Mouse (Mus musculus) neural tube, embryonic 13.5 days (tissue): ENCODE results near the gene Vti1a. TPM values are rescaled to one million over a fixed set of nuclear protein-coding genes. Genes with fewer than 3 reads are reported as not detected.

Source experiments
- ATAC-seq: fragments of 200-750 bp; cut with Nextera tagmentation; 2 replicates; pipeline ENCODE4 v1.8.0; 2017; ENCODE audit warnings: low read depth, mild to moderate bottlenecking, moderate TSS enrichment, moderate library complexity
- H3K27ac ChIP-seq: fragments of 300-500 bp; sonication (generic); replicated peaks from 2 replicates; pipeline ENCODE4 v1.5.1; 2015; ENCODE audit warnings: moderate library complexity, mild to moderate bottlenecking, inconsistent platforms
- H3K27me3 ChIP-seq: fragments of 300-500 bp; sonication (generic); 2 replicates; pipeline ENCODE4 v1.6.1; 2015; ENCODE audit warnings: mild to moderate bottlenecking, inconsistent platforms
- H3K36me3 ChIP-seq: fragments of 300-500 bp; sonication (generic); 2 replicates; pipeline ENCODE4 v1.6.1; 2015; ENCODE audit warnings: mild to moderate bottlenecking, inconsistent platforms
- H3K4me1 ChIP-seq: fragments of 300-500 bp; sonication (generic); replicated peaks from 2 replicates; pipeline ENCODE4 v1.6.1; 2015; ENCODE audit warnings: inconsistent platforms
- H3K4me2 ChIP-seq: fragments of 300-500 bp; sonication (generic); 2 replicates; pipeline ENCODE4 v1.6.1; 2015; ENCODE audit warnings: inconsistent platforms, mild to moderate bottlenecking, moderate library complexity
- H3K4me3 ChIP-seq: fragments of 300-500 bp; sonication (generic); 2 replicates; pipeline ENCODE4 v1.5.1; 2015; ENCODE audit warnings: mild to moderate bottlenecking, inconsistent platforms
- H3K9ac ChIP-seq: fragments of 300-500 bp; sonication (generic); 2 replicates; pipeline ENCODE4 v1.6.1; 2015; ENCODE audit warnings: moderate library complexity, mild to moderate bottlenecking, inconsistent platforms
- H3K9me3 ChIP-seq: fragments of 300-500 bp; sonication (generic); 2 replicates; pipeline ENCODE4 v1.6.1; 2016; ENCODE audit warnings: inconsistent platforms
- WGBS: fragments of 180-500 bp; shearing (Covaris S2); methylation state at CpG from one replicate; pipeline ENCODE4 v1.1.7; 2015; 5-methylcytosine and 5-hydroxymethylcytosine counted together
- polyA plus RNA-seq: library from polyadenylated mRNA; unstranded; fragments of >200 nt; fragmentation: Nextera tagmentation; extraction: Ambion mirVana; gene quantifications from 2 replicates; pipeline ENCODE4 v1.2.1, GENCODE M21; 2015

Gene Vti1a
- polyA plus RNA-seq, 1 experiment from 2014 or later = 28.8 TPM

DNA sequence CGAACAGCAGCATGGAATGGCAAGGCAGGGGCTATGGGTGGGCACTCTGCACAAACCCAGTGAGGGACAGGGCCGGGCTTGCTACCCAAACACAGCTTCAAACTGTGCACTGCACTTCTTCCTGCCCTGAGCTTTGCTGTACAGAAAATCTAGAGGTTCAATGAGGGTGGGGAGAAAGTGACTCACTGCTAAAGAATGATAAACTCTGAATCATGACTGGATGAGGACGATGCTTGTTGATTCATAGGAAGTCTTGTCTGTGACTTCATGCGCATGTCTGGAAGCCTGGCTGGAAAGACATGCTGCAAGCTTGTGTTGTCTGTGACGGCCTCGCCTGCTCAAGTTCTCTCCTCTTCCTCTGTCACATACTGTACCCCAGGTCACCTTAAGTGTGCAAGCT, 226.4 kb downstream of the Vti1a start:
- WGBS = 76% methylated on average over 6 of the region's 6 CpGs
- Histone ChIP-seq H3K4me2 (no peak overlapping the region), H3K36me3 (no peaks in the 10 kb centered on the region), H3K4me3 (no peak overlapping the region), H3K9me3 (0 out of 2 replicates have a peak, but pooled peaks cover 3% of the 10 kb centered on the region), H3K9ac (no peak overlapping the region), H3K27ac (no peak overlapping the region), H3K4me1 (peaks cover 7% of the 10 kb centered on the region), H3K27me3 (peaks cover 36% of the 10 kb centered on the region)
- ATAC-seq = no peak

- Histone ChIP-seq H3K4me1 (peaks cover 7% of the 10 kb centered on the region), H3K9me3 (0 out of 2 replicates have a peak, but pooled peaks cover 3% of the 10 kb centered on the region), H3K4me3 (no peak overlapping the region), H3K9ac (no peak overlapping the region), H3K27me3 (peaks cover 36% of the 10 kb centered on the region), H3K4me2 (no peak overlapping the region), H3K27ac (no peak overlapping the region), H3K36me3 (no peaks in the 10 kb centered on the region)
- WGBS = 43% methylated on average over 9 of the region's 9 CpGs
- ATAC-seq = no peak
These were observed 227.1 kb downstream of the Vti1a start for GRCm38 (mm10) chr19:55543188-55543587.

GRCm38 (mm10) chr19:55544498-55544897, 228.4 kb downstream of the Vti1a start:
- Histone ChIP-seq H3K4me2 (no peak overlapping the region), H3K4me3 (no peak overlapping the region), H3K9ac (no peak overlapping the region), H3K27me3 (peaks cover 42% of the 10 kb centered on the region), H3K27ac (no peak overlapping the region), H3K36me3 (no peaks in the 10 kb centered on the region), H3K9me3 (0 out of 2 replicates have a peak, but pooled peaks cover 2% of the 10 kb centered on the region), H3K4me1 (peaks cover 7% of the 10 kb centered on the region)
- 76% methylated on average over 5 of the region's 5 CpGs for WGBS
- ATAC-seq = no peak

DNA sequence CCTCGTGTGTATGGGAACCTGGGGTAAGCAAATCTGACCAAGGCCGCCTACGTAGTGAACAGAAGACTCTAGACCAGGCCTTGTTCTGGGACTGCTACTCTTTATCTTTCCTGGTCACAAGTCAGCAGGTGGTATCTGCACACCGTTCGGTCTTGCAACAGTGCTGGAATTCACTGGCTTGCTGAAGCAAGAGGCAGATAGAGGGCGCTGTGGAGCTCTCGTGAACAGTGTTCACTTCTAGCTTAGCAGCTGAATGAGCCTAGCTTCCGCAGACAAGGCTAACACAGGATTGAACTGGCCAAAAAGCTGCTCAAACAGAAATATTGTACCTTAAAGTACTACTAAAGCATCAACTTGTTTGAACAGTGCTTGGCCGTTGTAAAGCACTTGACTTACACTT, 229.4 kb downstream of the Vti1a start:
- no peaks in the 10 kb centered on the region for H3K36me3 ChIP-seq
- H3K4me2 ChIP-seq = no peak overlapping the region
- no peak overlapping the region for H3K4me3 ChIP-seq
- ATAC-seq = no peak
- peaks cover 35% of the 10 kb centered on the region for H3K27me3 ChIP-seq
- 25% methylated on average over 9 of the region's 9 CpGs for WGBS
- no peak overlapping the region for H3K27ac ChIP-seq
- no peaks in the 10 kb centered on the region for H3K9me3 ChIP-seq
- peaks cover 7% of the 10 kb centered on the region for H3K4me1 ChIP-seq
- H3K9ac ChIP-seq = no peak overlapping the region

DNA sequence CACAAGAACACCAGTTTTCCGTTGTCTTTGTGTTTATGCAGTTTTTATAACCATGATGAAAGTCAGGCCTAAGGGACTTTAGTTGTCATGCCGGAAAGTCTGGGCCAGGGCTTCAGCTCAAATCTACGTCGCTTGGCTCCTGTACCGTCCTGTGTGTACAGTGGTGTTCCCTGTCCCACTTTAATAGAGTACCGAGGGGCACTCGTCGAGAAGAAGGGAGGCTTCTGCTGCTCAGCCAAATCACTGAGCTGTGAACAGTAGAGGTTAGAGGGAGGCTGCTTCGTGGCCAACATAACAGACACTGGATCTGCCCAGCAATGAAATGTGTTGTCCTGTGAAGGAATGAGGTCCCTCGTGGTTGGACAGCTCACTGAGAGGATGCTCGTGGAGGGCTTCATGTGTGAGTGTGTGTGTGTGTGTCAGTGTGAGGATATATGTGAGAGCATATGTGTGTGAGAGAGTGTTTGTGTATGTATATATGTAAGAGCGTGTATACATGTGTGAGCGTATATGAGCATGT, 230.0 kb downstream of the Vti1a start:
- H3K9ac ChIP-seq = no peak overlapping the region
- ATAC-seq = no peak
- no peak overlapping the region for H3K4me2 ChIP-seq
- peaks cover 41% of the 10 kb centered on the region for H3K27me3 ChIP-seq
- H3K27ac ChIP-seq = no peak overlapping the region
- H3K9me3 ChIP-seq = no peaks in the 10 kb centered on the region
- H3K4me1 ChIP-seq = peaks cover 7% of the 10 kb centered on the region
- WGBS = 81% methylated on average over 13 of the region's 13 CpGs
- H3K36me3 ChIP-seq = no peaks in the 10 kb centered on the region
- H3K4me3 ChIP-seq = no peak overlapping the region

GRCm38 (mm10) chr19:55548206-55548605, 232.1 kb downstream of the Vti1a start:
- Histone ChIP-seq H3K9ac (no peak overlapping the region), H3K4me1 (peaks cover 4% of the 10 kb centered on the region), H3K36me3 (no peaks in the 10 kb centered on the region), H3K27ac (no peak overlapping the region), H3K4me2 (no peak overlapping the region), H3K9me3 (no peaks in the 10 kb centered on the region), H3K27me3 (peaks cover 52% of the 10 kb centered on the region), H3K4me3 (no peak overlapping the region)
- WGBS = 94% methylated on average over 10 of the region's 10 CpGs
- ATAC-seq = no peak

DNA sequence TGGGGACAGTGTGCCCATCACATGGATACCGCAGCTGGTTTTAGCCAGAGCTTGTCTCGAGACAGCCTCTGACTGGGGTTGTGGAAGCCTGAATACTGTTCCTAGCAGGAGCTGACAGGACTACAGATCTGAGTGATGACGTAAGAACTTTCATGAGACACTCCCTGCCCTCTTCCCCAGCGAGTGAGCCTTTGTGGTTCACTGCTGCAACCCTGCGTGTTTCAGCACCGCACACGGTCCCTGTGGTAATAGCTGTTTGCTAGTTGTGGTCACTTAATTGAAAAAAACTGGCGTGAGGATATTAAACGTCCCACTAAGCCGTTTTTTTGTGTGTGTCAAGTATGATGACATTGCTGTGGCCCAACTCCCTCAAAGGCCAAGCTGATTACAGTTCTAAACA, 232.6 kb downstream of the Vti1a start:
- Histone ChIP-seq H3K4me3 (no peak overlapping the region), H3K27me3 (peaks cover 56% of the 10 kb centered on the region), H3K4me1 (no peaks in the 10 kb centered on the region), H3K9ac (no peak overlapping the region), H3K9me3 (no peaks in the 10 kb centered on the region), H3K36me3 (no peaks in the 10 kb centered on the region), H3K27ac (no peak overlapping the region), H3K4me2 (no peak overlapping the region)
- no peak for ATAC-seq
- 80% methylated on average over 10 of the region's 10 CpGs for WGBS

- no peak for ATAC-seq
- Histone ChIP-seq H3K4me2 (no peak overlapping the region), H3K36me3 (no peaks in the 10 kb centered on the region), H3K4me3 (no peak overlapping the region), H3K27ac (no peak overlapping the region), H3K9me3 (no peaks in the 10 kb centered on the region), H3K4me1 (peaks cover under 1% of the 10 kb centered on the region; the same call in 1 of the 2 replicates), H3K9ac (no peak overlapping the region), H3K27me3 (peaks cover 62% of the 10 kb centered on the region)
- WGBS = 89% methylated on average over 6 of the region's 6 CpGs
These were observed 234.1 kb downstream of the Vti1a start for GRCm38 (mm10) chr19:55550176-55550575.

GRCm38 (mm10) chr19:55552339-55552738, 236.2 kb downstream of the Vti1a start:
- H3K4me2 ChIP-seq = no peak overlapping the region
- 74% methylated on average over 7 of the region's 7 CpGs for WGBS
- no peak overlapping the region for H3K27ac ChIP-seq
- H3K4me3 ChIP-seq = no peak overlapping the region
- H3K9me3 ChIP-seq = no peaks in the 10 kb centered on the region
- H3K36me3 ChIP-seq = no peaks in the 10 kb centered on the region
- H3K9ac ChIP-seq = no peak overlapping the region
- peaks cover 19% of the 10 kb centered on the region for H3K4me1 ChIP-seq
- peaks cover 62% of the 10 kb centered on the region for H3K27me3 ChIP-seq
- no peak for ATAC-seq

- H3K4me3 ChIP-seq = no peak overlapping the region
- WGBS = 65% methylated on average over 7 of the region's 7 CpGs
- H3K27ac ChIP-seq = no peak overlapping the region
- H3K4me1 ChIP-seq = peaks cover 19% of the 10 kb centered on the region
- H3K9me3 ChIP-seq = no peaks in the 10 kb centered on the region
- peaks cover 62% of the 10 kb centered on the region for H3K27me3 ChIP-seq
- H3K4me2 ChIP-seq = no peak overlapping the region
- no peak for ATAC-seq
- no peak overlapping the region for H3K9ac ChIP-seq
- no peaks in the 10 kb centered on the region for H3K36me3 ChIP-seq
These were observed 236.8 kb downstream of the Vti1a start for GRCm38 (mm10) chr19:55552861-55553260.

DNA sequence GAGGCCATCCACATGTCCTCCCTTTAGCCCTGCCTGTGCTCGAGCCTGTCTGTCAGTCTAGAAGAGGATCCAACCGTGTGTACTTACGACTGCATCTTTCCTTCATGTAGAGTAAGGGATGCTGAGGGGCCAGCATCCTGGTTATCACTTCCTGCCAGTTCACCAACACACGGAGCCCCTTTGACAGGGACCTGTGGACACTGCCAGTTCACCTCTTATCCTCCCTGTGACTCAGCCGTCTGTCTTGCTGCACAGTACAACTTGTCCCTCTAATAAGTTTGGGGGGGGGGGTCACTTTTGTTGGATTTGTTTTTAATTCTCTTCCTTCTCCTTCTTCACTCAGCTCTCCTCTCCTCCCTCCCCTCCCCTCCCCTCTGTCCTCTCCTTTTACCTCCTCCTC, 238.2 kb downstream of the Vti1a start:
- Histone ChIP-seq H3K4me1 (peaks cover 19% of the 10 kb centered on the region), H3K4me2 (no peak overlapping the region), H3K9ac (no peak overlapping the region), H3K27me3 (peaks cover 50% of the 10 kb centered on the region), H3K27ac (no peak overlapping the region), H3K36me3 (no peaks in the 10 kb centered on the region), H3K4me3 (no peak overlapping the region), H3K9me3 (no peaks in the 10 kb centered on the region)
- 66% methylated on average over 5 of the region's 5 CpGs for WGBS
- no peak for ATAC-seq

DNA sequence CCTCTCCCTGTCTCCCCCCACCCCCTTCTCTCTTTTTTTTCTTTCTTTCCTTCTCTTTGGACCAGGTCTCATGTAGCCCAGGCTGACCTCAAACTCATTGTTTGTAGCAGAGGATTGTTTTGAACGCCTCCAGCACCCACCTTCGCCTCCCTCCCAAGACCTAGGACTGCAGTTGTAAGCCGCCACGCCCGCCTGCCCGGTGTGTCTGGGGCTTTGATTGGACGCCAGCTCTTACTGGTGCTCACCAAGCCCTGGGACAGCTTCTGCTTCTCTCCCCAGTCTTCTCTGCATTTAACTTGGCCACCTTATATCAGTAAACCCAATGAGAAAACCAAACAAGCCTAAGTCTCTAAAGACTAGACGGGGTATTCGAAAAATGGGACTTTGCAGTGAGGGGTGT, 238.6 kb downstream of the Vti1a start:
- no peak overlapping the region for H3K9ac ChIP-seq
- H3K4me2 ChIP-seq = no peak overlapping the region
- H3K4me3 ChIP-seq = no peak overlapping the region
- no peaks in the 10 kb centered on the region for H3K36me3 ChIP-seq
- H3K9me3 ChIP-seq = no peaks in the 10 kb centered on the region
- no peak overlapping the region for H3K27ac ChIP-seq
- ATAC-seq = no peak
- WGBS = 76% methylated on average over 9 of the region's 9 CpGs
- peaks cover 19% of the 10 kb centered on the region for H3K4me1 ChIP-seq
- peaks cover 54% of the 10 kb centered on the region for H3K27me3 ChIP-seq
